Mouse (Mus musculus) lung, adult 18-20 months (tissue): ENCODE measurements around the gene Zfp322a.
"Not testable (repeated sequence)": the region's sequence is repeated elsewhere in the genome, so short reads cannot be mapped to it uniquely, and the experiment has no call there.

ENCODE experiments used
- DNase-seq, 2 experiments: peaks; one replicate each; pipeline ENCODE4 v3.0.0; 2022; ENCODE audit warnings: mixed read lengths in 2 of 2

Gene Zfp322a

GRCm38 (mm10) chr13:23312909-23313669 lies 55.9 kb downstream of the Zfp322a start:
- DNase-seq: no peak

GRCm38 (mm10) chr13:23310036-23310435 lies 59.0 kb downstream of the Zfp322a start:
- no peak for DNase-seq

GRCm38 (mm10) chr13:23309495-23310011 lies 59.5 kb downstream of the Zfp322a start:
- no peak for DNase-seq

GRCm38 (mm10) chr13:23308639-23309307 lies 60.2 kb downstream of the Zfp322a start:
- DNase-seq: not testable (repeated sequence)

- no peak for DNase-seq
Measured at GRCm38 (mm10) chr13:23307069-23307814, 61.8 kb downstream of the Zfp322a start.

- no peak for DNase-seq
Measured at GRCm38 (mm10) chr13:23306707-23307068, 62.3 kb downstream of the Zfp322a start.
